Mouse (Mus musculus) forebrain, postnatal 0 days (tissue): ENCODE measurements at regions not wholly inside any gene's neighbourhood (a gene's known extent, or its start where the extent isn't known, plus 50 kb on each side); places are given as distances from the start of the nearest gene placed in this dataset.

Source experiments
- ATAC-seq: fragments of 200-750 bp; cut with Nextera tagmentation; 2 replicates; pipeline ENCODE4 v1.8.0; 2017; ENCODE audit warnings: mild to moderate bottlenecking, moderate library complexity
- DNase-seq: peaks from one replicate; pipeline ENCODE4 v3.0.0-alpha.2; 2015
- H3K27ac ChIP-seq: fragments of 300-500 bp; sonication (generic); 2 replicates; pipeline ENCODE4 v1.5.1; 2014; ENCODE audit warnings: low read depth, mild to moderate bottlenecking, antibody characterized with exemption, low read length, moderate library complexity, mixed read lengths
- H3K27me3 ChIP-seq: fragments of 300-500 bp; sonication (generic); 2 replicates; pipeline ENCODE4 v1.6.1; 2014; ENCODE audit warnings: mild to moderate bottlenecking, low read length, mixed read lengths; ENCODE audit not compliant: insufficient read depth
- H3K36me3 ChIP-seq: fragments of 300-500 bp; sonication (generic); 2 replicates; pipeline ENCODE4 v1.6.1; 2014; ENCODE audit warnings: mild to moderate bottlenecking, moderate library complexity; ENCODE audit not compliant: insufficient read depth
- H3K4me1 ChIP-seq: fragments of 300-500 bp; sonication (generic); 2 replicates; pipeline ENCODE4 v1.6.1; 2014; ENCODE audit warnings: antibody characterized with exemption; ENCODE audit not compliant: insufficient read depth
- H3K4me2 ChIP-seq: fragments of 300-500 bp; sonication (generic); 2 replicates; pipeline ENCODE4 v1.6.1; 2014; ENCODE audit warnings: low read depth, mild to moderate bottlenecking, moderate library complexity
- H3K4me3 ChIP-seq: fragments of 300-500 bp; sonication (generic); 2 replicates; pipeline ENCODE4 v1.5.1; 2014; ENCODE audit warnings: low read depth, low read length, mixed read lengths
- H3K9ac ChIP-seq: fragments of 300-500 bp; sonication (generic); 2 replicates; pipeline ENCODE4 v1.6.1; 2014; ENCODE audit warnings: mild to moderate bottlenecking
- H3K9me3 ChIP-seq: fragments of 300-500 bp; sonication (generic); 2 replicates; pipeline ENCODE4 v1.6.1; 2016; ENCODE audit warnings: low read length
- CTCF ChIP-seq: sonication (generic); IDR thresholded peaks from 2 replicates; pipeline ENCODE4 v1.5.1; 2016; ENCODE audit warnings: antibody characterized with exemption, control low read depth, low read depth
- WGBS: fragments of 180-500 bp; shearing (Covaris S2); extraction: QIAGEN DNeasy Blood & Tissue Kit; methylation state at CpG from one replicate; pipeline ENCODE4 v1.1.7; 2014; 5-methylcytosine and 5-hydroxymethylcytosine counted together

DNA sequence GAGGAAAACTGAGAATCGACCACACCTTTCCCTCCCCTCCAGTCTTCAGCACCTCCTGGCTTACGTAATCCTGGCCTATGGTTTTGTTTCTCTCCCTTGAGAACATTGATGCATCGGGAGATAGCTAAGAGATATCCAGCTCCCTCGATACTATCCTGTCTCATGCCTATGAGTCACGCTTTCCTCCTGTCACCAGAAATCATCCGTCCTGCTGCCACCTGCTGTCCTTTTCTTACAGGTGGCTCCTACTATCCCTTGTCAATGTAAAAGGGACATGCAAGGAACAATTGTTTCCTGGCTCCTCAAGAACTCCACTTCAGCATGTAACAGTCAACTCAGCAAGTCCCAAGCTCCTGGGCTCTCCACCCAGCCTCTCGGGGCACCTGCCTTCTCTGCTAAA lies 261.7 kb upstream of the Usp24 start:
- ATAC-seq (no peak), DNase-seq (no peak)
- Histone ChIP-seq H3K9ac (no peak overlapping the region), H3K27ac (no peak overlapping the region), H3K4me1 (no peaks in the 10 kb centered on the region), H3K4me3 (no peak overlapping the region), H3K27me3 (no peaks in the 10 kb centered on the region), H3K9me3 (no peaks in the 10 kb centered on the region), H3K4me2 (no peak overlapping the region), H3K36me3 (no peaks in the 10 kb centered on the region)
- 74% methylated on average over 7 of the region's 7 CpGs for whole genome bisulfite sequencing
- peak; percentile 40 for TF ChIP-seq CTCF

DNA sequence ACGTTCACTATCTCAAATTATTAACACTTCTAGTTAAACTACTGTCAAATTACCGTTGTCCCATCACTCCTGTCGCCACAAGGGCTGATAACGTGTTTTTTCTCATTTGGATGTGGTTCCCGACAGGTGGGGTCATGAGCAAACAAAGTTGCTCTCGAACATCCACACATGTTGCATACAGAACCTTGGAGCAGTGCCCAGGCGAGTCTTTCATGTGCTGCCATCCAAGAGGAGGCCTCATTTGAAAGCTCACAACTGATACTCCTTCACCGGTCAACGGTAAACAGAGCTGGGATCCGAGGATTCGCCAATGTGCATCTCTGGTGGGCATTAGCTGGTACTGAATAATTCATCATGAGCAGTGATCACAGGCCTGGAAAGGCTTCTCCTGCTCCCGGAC lies 253.4 kb upstream of the Usp24 start:
- Histone ChIP-seq H3K4me2 (no peak overlapping the region), H3K9ac (no peak overlapping the region), H3K4me1 (no peaks in the 10 kb centered on the region), H3K27me3 (no peaks in the 10 kb centered on the region), H3K36me3 (no peaks in the 10 kb centered on the region), H3K9me3 (no peaks in the 10 kb centered on the region), H3K4me3 (no peak overlapping the region), H3K27ac (no peak overlapping the region)
- DNase-seq (peak; percentile 20), ATAC-seq (no peak)
- 29% methylated on average over 12 of the region's 12 CpGs for WGBS
- no peak for TF ChIP-seq CTCF

DNA sequence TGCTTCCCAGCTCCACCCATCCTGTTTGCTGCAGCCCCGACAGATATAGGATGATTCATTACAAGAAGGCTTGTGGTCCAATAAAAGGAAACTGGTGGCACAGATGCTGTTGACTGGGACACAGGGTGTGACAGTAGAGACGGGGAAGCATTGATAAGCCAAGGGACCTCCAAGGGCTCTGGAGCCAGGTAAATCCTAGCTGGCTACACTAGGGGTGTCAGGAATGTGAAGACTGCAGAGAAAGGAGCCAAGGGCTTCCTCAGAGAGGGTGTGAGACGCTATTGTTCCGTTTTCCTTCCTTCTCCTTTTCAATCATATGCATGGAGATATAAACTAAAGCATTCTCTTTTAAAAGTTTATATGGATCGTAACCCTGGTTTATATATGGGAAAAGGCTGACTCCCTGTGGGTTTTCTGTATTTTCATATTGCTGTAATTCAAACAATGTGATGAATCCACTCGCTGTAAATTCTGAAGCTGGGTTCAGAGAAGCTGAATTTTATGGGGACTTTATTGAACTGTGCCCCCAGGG lies 252.1 kb upstream of the Usp24 start:
- Histone ChIP-seq H3K4me3 (no peak overlapping the region), H3K9me3 (no peaks in the 10 kb centered on the region), H3K9ac (no peak overlapping the region), H3K4me2 (no peak overlapping the region), H3K27ac (no peak overlapping the region), H3K4me1 (no peaks in the 10 kb centered on the region), H3K27me3 (no peaks in the 10 kb centered on the region), H3K36me3 (no peaks in the 10 kb centered on the region)
- TF ChIP-seq CTCF, result no peak
- no peak for ATAC-seq
- WGBS, result 80% methylated on average over 6 of the region's 6 CpGs
- no peak for DNase-seq

DNA sequence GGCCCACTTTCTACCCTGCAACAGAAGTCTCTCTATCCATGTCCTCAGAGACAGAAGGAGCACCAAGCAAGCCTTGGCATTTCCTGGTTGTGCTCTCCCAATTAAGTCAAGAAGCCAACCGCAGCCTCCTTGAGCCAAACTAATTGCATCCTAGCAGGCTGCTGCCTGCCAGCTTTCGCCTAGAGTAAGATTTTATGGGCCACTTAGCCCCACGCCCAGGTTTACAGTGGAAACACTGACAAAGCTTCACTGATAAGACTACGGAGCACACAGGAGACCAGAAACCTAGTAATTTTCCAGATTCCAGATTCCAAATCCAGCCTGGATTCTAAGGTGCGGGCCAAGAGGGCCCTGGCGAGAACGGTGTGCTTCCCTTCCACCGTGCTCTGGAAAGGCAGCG lies 249.0 kb upstream of the Usp24 start:
- 74% methylated on average over 9 of the region's 9 CpGs for WGBS
- H3K27ac ChIP-seq, result no peak overlapping the region
- DNase-seq, result no peak

DNA sequence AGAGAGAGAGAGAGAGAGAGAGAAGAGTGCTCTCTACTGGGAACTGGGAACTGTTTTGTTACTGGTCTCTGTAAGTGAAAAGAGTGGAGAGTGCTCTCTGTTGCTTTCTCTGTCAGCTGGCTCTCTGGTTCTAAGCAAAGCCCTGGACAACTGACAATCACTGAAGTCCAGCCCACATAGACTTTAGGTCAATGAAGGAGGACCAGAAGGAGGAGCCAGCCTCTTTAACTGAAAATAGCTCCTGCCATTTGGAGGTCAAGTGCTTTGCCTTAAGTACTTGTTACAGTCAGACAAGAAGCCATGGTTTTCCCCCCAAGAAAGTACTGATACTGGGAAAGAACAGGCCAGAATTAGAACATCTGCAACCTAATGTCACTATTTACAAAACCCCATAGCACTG lies 232.5 kb upstream of the Usp24 start:
- DNase-seq (no peak), ATAC-seq (no peak)
- Histone ChIP-seq H3K4me3 (no peak overlapping the region), H3K9ac (no peak overlapping the region), H3K9me3 (no peaks in the 10 kb centered on the region), H3K4me2 (no peak overlapping the region), H3K27ac (no peak overlapping the region), H3K36me3 (no peaks in the 10 kb centered on the region), H3K27me3 (no peaks in the 10 kb centered on the region), H3K4me1 (no peaks in the 10 kb centered on the region)
- TF ChIP-seq CTCF, result no peak

More for the DNA sequence above, 249.0 kb upstream of the Usp24 start:
- no peak for TF ChIP-seq CTCF
- H3K36me3 ChIP-seq, result no peaks in the 10 kb centered on the region
- H3K4me1 ChIP-seq, result no peaks in the 10 kb centered on the region
- H3K9ac ChIP-seq, result no peak overlapping the region
- H3K4me3 ChIP-seq, result no peak overlapping the region
- ATAC-seq, result no peak
- no peaks in the 10 kb centered on the region for H3K9me3 ChIP-seq
- H3K4me2 ChIP-seq, result no peak overlapping the region
- no peaks in the 10 kb centered on the region for H3K27me3 ChIP-seq

DNA sequence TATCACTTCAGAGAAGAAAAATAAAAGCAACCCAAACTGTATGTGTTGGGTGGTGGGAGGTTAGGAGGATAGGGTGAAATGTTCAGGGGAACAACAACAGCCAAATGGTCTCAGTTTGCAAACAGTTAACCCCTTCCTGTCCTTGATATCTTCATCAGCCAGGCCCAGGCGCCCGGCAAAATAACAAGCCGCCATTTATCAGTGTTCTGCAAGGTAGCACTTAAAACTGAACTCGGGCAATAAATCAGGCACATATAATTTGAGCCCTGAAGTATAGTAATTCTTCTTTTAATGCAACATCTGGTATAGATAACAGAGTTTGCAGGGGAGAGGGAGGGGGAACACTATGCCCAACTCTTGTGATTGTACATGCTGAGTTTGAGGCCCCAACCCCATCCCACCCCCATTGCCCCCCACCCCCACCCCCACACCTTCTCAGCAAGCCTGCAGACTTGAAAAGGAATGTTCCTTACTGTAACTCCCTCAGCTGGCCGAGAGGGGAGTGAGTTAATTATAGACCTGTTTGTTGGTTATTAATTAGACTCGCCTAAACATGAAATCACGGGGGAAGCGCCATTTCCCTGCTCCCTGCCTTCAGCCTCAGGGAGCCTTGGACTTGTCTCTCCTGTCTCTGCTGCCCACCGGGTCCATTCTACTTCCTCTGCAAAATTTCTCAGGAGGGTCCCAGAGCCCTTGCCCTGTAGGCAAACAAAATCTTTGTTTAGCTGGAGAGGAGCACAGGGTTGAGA lies 223.9 kb upstream of the Usp24 start:
- ATAC-seq, result no peak
- no peak for DNase-seq
- TF ChIP-seq CTCF, result no peak
- Histone ChIP-seq H3K4me1 (no peaks in the 10 kb centered on the region), H3K27me3 (no peaks in the 10 kb centered on the region), H3K27ac (no peak overlapping the region), H3K36me3 (no peaks in the 10 kb centered on the region), H3K9me3 (no peaks in the 10 kb centered on the region), H3K4me2 (no peak overlapping the region), H3K4me3 (no peak overlapping the region), H3K9ac (no peak overlapping the region)
- 55% methylated on average over 9 of the region's 9 CpGs for WGBS

DNA sequence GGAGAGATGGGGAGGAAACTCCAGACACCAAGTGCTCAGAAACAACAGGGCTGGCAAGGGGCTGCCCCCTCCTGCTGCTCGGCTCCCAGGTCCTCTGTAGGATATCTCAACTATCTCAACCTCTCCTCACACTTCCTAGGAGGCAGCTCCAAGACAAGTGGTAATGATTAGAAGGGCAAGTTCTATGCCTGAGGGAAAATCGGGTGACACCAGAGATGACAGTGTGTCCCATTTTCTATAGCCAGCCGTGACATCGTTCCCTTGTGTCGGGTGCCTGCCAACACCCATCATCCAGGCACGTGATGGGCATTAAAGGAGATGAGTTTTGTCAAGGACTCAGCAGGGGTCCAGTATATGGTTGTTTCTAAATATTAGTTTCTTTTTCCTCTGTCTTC lies 223.3 kb upstream of the Usp24 start:
- Histone ChIP-seq H3K4me2 (no peak overlapping the region), H3K4me1 (no peaks in the 10 kb centered on the region), H3K27ac (no peak overlapping the region), H3K9me3 (no peaks in the 10 kb centered on the region), H3K9ac (no peak overlapping the region), H3K4me3 (no peak overlapping the region), H3K27me3 (no peaks in the 10 kb centered on the region), H3K36me3 (no peaks in the 10 kb centered on the region)
- ATAC-seq, result no peak
- 80% methylated on average over 6 of the region's 6 CpGs for WGBS
- no peak for DNase-seq
- TF ChIP-seq CTCF, result no peak
